Mouse (Mus musculus): ENCODE data around the gene Nmt1. TPM values are rescaled to one million over a fixed set of nuclear protein-coding genes. Genes with fewer than 3 reads are reported as not detected.

Nmt1 gene
- total RNA-seq, 1 experiment from 2014 or later, result 29.8 TPM

- no peak for ATAC-seq (ENCODE audit: extremely low read depth, insufficient number of reproducible peaks, low FRiP score, poor library complexity, severe bottlenecking)
Observed at GRCm38 (mm10) chr11:103099352-103099940, 71.5 kb downstream of the Nmt1 start.

GRCm38 (mm10) chr11:103100361-103100760, 72.4 kb downstream of the Nmt1 start:
- no peak for ATAC-seq (ENCODE audit: extremely low read depth, insufficient number of reproducible peaks, low FRiP score, poor library complexity, severe bottlenecking)

- no peak for ATAC-seq (ENCODE audit: extremely low read depth, insufficient number of reproducible peaks, low FRiP score, poor library complexity, severe bottlenecking)
Observed at GRCm38 (mm10) chr11:103101481-103101865, 73.5 kb downstream of the Nmt1 start, which contains the start of the genes Plcd3 and Acbd4. Plcd3 (minus strand) TSS chr11:103101658. Acbd4 (plus strand) TSS chr11:103101682.

- ATAC-seq (ENCODE audit: extremely low read depth, insufficient number of reproducible peaks, low FRiP score, poor library complexity, severe bottlenecking), result no peak
Observed at GRCm38 (mm10) chr11:103101866-103102501, 74.0 kb downstream of the Nmt1 start.

- ATAC-seq (ENCODE audit: extremely low read depth, insufficient number of reproducible peaks, low FRiP score, poor library complexity, severe bottlenecking), result peak; percentile 86
Observed at GRCm38 (mm10) chr11:103102725-103103349, 74.8 kb downstream of the Nmt1 start.

GRCm38 (mm10) chr11:103103621-103104020, 75.6 kb downstream of the Nmt1 start:
- no peak for ATAC-seq (ENCODE audit: extremely low read depth, insufficient number of reproducible peaks, low FRiP score, poor library complexity, severe bottlenecking)

- no peak for ATAC-seq (ENCODE audit: extremely low read depth, insufficient number of reproducible peaks, low FRiP score, poor library complexity, severe bottlenecking)
Observed at GRCm38 (mm10) chr11:103104469-103104868, 76.5 kb downstream of the Nmt1 start.

- ATAC-seq (ENCODE audit: extremely low read depth, insufficient number of reproducible peaks, low FRiP score, poor library complexity, severe bottlenecking), result no peak
Observed at GRCm38 (mm10) chr11:103105180-103105725, 77.3 kb downstream of the Nmt1 start.

- ATAC-seq (ENCODE audit: extremely low read depth, insufficient number of reproducible peaks, low FRiP score, poor library complexity, severe bottlenecking), result no peak
Observed at GRCm38 (mm10) chr11:103105810-103106209, 77.8 kb downstream of the Nmt1 start.

- no peak for ATAC-seq (ENCODE audit: extremely low read depth, insufficient number of reproducible peaks, low FRiP score, poor library complexity, severe bottlenecking)
Observed at GRCm38 (mm10) chr11:103106386-103106785, 78.4 kb downstream of the Nmt1 start.

GRCm38 (mm10) chr11:103111301-103111700, 83.3 kb downstream of the Nmt1 start:
- ATAC-seq (ENCODE audit: extremely low read depth, insufficient number of reproducible peaks, low FRiP score, poor library complexity, severe bottlenecking), result no peak

GRCm38 (mm10) chr11:103111881-103112551, 84.0 kb downstream of the Nmt1 start:
- no peak for ATAC-seq (ENCODE audit: extremely low read depth, insufficient number of reproducible peaks, low FRiP score, poor library complexity, severe bottlenecking)

GRCm38 (mm10) chr11:103112552-103112912, 84.5 kb downstream of the Nmt1 start:
- no peak for ATAC-seq (ENCODE audit: extremely low read depth, insufficient number of reproducible peaks, low FRiP score, poor library complexity, severe bottlenecking)

- no peak for ATAC-seq (ENCODE audit: extremely low read depth, insufficient number of reproducible peaks, low FRiP score, poor library complexity, severe bottlenecking)
Observed at GRCm38 (mm10) chr11:103113005-103113404, 85.0 kb downstream of the Nmt1 start.

GRCm38 (mm10) chr11:103113771-103114170, 85.8 kb downstream of the Nmt1 start:
- ATAC-seq (ENCODE audit: extremely low read depth, insufficient number of reproducible peaks, low FRiP score, poor library complexity, severe bottlenecking), result no peak

GRCm38 (mm10) chr11:103114270-103114943, 86.4 kb downstream of the Nmt1 start:
- no peak for ATAC-seq (ENCODE audit: extremely low read depth, insufficient number of reproducible peaks, low FRiP score, poor library complexity, severe bottlenecking)

GRCm38 (mm10) chr11:103115163-103116007, 87.4 kb downstream of the Nmt1 start:
- ATAC-seq (ENCODE audit: extremely low read depth, insufficient number of reproducible peaks, low FRiP score, poor library complexity, severe bottlenecking), result peak; percentile 29
